Mouse (Mus musculus) limb, embryonic 13.5 days (tissue): ENCODE data around the gene Gpr37l1. TPM values are rescaled to one million over a fixed set of nuclear protein-coding genes. Genes with fewer than 3 reads are reported as not detected.

Experiments
- ATAC-seq: fragments of 200-750 bp; cut with Nextera tagmentation; 2 replicates; pipeline ENCODE4 v1.8.0; 2017; ENCODE audit warnings: low read depth, moderate number of reproducible peaks, moderate TSS enrichment; ENCODE audit not compliant: low FRiP score
- H3K27ac ChIP-seq: fragments of 300-500 bp; sonication (generic); 2 replicates; pipeline ENCODE4 v1.5.1; 2015; ENCODE audit warnings: inconsistent platforms, mild to moderate bottlenecking, moderate library complexity
- H3K27me3 ChIP-seq: fragments of 300-500 bp; sonication (generic); 2 replicates; pipeline ENCODE4 v1.6.1; 2015; ENCODE audit warnings: mild to moderate bottlenecking, inconsistent platforms
- H3K36me3 ChIP-seq: fragments of 300-500 bp; sonication (generic); 2 replicates; pipeline ENCODE4 v1.6.1; 2015; ENCODE audit warnings: inconsistent platforms, mild to moderate bottlenecking, moderate library complexity
- H3K4me1 ChIP-seq: fragments of 300-500 bp; sonication (generic); 2 replicates; pipeline ENCODE4 v1.6.1; 2015; ENCODE audit warnings: inconsistent platforms
- H3K4me2 ChIP-seq: fragments of 300-500 bp; sonication (generic); replicated peaks from 2 replicates; pipeline ENCODE4 v1.6.1; 2015; ENCODE audit warnings: inconsistent platforms, mild to moderate bottlenecking, moderate library complexity
- H3K4me3 ChIP-seq: fragments of 300-500 bp; sonication (generic); 2 replicates; pipeline ENCODE4 v1.5.1; 2015; ENCODE audit warnings: moderate library complexity, mild to moderate bottlenecking, inconsistent platforms
- H3K9ac ChIP-seq: fragments of 300-500 bp; sonication (generic); 2 replicates; pipeline ENCODE4 v1.6.1; 2015; ENCODE audit warnings: mild to moderate bottlenecking, inconsistent platforms
- H3K9me3 ChIP-seq: fragments of 300-500 bp; sonication (generic); 2 replicates; pipeline ENCODE4 v1.6.1; 2016; ENCODE audit warnings: inconsistent platforms
- WGBS: fragments of 180-500 bp; shearing (Covaris S2); methylation state at CpG from one replicate; pipeline ENCODE4 v1.1.7; 2015; 5-methylcytosine and 5-hydroxymethylcytosine counted together
- polyA plus RNA-seq: library from polyadenylated mRNA; unstranded; fragments of >200 nt; fragmentation: Nextera tagmentation; extraction: Ambion mirVana; gene quantifications from 2 replicates; pipeline ENCODE4 v1.2.1, GENCODE M21; 2015

Gpr37l1 gene
- polyA plus RNA-seq, 1 experiment from 2014 or later: 0.06 TPM

- 0 out of 2 replicates have a peak, but pooled peaks cover 3% of the 10 kb centered on the region for H3K27me3 ChIP-seq
- no peak overlapping the region for H3K27ac ChIP-seq
- WGBS: 81% methylated on average over 2 of the region's 2 CpGs
- H3K36me3 ChIP-seq: no peaks in the 10 kb centered on the region
- H3K4me3 ChIP-seq: no peak overlapping the region
- no peaks in the 10 kb centered on the region for H3K9me3 ChIP-seq
- no peak for ATAC-seq
- H3K4me1 ChIP-seq: peaks cover 20% of the 10 kb centered on the region
- H3K4me2 ChIP-seq: no peak overlapping the region
- H3K9ac ChIP-seq: no peak overlapping the region
These were observed 23.5 kb downstream of the Gpr37l1 start for GRCm38 (mm10) chr1:135143940-135144339.

DNA sequence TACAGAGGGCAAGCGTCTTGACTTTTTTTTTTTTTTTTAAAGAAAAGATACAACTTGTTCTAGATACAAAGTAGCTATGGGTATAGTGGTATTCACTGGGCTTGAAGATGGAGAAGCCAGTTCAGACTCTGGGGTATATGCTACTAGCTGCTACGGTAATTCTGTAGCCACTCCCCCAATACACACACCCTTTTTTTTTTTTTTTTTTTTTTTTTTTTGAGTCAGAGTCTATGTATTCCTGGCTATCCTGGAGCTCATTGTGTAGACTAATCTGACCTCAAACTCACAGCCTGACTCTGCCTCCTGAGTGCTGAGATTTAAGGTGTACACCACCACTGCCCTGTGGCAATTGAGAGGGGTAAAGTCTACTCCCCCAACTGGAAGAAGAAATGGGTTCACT is 25.0 kb downstream of the Gpr37l1 start:
- H3K4me1 ChIP-seq: peaks cover 6% of the 10 kb centered on the region; the same call in 1 of the 2 replicates
- no peak overlapping the region for H3K4me2 ChIP-seq
- H3K27me3 ChIP-seq: 0 out of 2 replicates have a peak, but pooled peaks cover 3% of the 10 kb centered on the region
- 83% methylated on average over 2 of the region's 2 CpGs for WGBS
- no peaks in the 10 kb centered on the region for H3K9me3 ChIP-seq
- H3K27ac ChIP-seq: no peak overlapping the region
- H3K36me3 ChIP-seq: no peaks in the 10 kb centered on the region
- no peak overlapping the region for H3K4me3 ChIP-seq
- H3K9ac ChIP-seq: no peak overlapping the region
- no peak for ATAC-seq

DNA sequence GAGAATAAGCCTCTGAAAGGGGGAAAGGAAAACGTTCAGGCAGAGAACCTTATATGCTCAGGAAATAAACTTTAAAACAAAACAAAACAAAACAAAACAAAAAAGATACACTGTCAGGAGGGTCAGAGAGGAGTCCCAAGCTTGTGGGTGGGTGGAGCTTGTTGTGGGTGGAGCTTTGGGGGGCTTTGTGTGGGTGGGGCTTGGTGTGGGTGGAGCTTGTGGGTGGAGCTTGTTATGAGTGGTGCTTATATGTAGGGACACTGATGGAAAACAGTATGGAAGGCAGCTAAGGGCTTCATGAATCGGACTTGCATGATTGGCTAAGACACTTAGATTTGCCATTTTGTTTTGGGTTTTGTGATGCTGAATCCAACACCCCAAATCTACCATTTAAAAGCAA is 27.6 kb downstream of the Gpr37l1 start:
- Histone ChIP-seq H3K4me3 (no peak overlapping the region), H3K27ac (no peak overlapping the region), H3K9me3 (no peaks in the 10 kb centered on the region), H3K27me3 (0 out of 2 replicates have a peak, but pooled peaks cover 3% of the 10 kb centered on the region), H3K9ac (no peak overlapping the region), H3K36me3 (no peaks in the 10 kb centered on the region), H3K4me1 (no peaks in the 10 kb centered on the region), H3K4me2 (no peak overlapping the region)
- 77% methylated on average over 2 of the region's 2 CpGs for WGBS
- no peak for ATAC-seq

- no peak overlapping the region for H3K9ac ChIP-seq
- no peak for ATAC-seq
- H3K9me3 ChIP-seq: no peaks in the 10 kb centered on the region
- peaks cover 3% of the 10 kb centered on the region; the same call in 1 of the 2 replicates for H3K4me1 ChIP-seq
- H3K27me3 ChIP-seq: peaks cover 3% of the 10 kb centered on the region; the same call in 1 of the 2 replicates
- no peaks in the 10 kb centered on the region for H3K36me3 ChIP-seq
- no peak overlapping the region for H3K4me2 ChIP-seq
- WGBS: 14% methylated on average over 1 of the region's 1 CpGs
- no peak overlapping the region for H3K4me3 ChIP-seq
- H3K27ac ChIP-seq: no peak overlapping the region
These were observed 31.0 kb downstream of the Gpr37l1 start for GRCm38 (mm10) chr1:135136500-135136899.

DNA sequence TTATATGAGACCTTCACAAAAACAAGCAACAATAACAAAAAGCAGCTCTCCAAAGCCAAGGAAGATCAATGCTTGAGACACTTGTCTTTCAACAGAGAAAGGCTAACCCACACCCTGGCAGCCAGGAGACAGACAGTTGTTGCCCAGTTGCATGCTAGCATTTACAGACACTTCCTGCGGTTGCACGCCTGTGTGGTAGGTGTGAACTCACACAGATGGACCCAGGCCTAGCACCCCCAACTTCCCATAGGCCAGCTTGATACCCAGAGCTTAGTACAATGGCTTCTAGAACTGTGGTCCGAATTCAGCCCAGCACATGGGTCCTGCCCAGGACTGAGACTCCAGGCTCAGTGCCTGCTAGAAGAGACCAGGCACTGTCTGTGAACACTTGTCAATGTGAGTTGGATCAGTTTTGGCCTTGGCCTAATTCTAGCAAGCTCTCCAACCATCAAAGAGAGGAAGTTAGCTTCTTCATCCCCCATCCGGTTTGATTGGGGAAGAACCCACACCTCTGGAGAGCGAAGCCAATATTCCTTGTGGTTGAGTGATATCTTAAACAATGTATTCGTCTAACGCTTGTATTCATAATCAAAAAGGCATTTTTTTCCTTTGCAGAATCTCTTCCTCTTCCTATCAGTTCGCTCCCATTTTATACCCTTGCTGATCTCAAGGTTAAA is 32.2 kb downstream of the Gpr37l1 start:
- Histone ChIP-seq H3K27me3 (peaks cover 6% of the 10 kb centered on the region; the same call in 1 of the 2 replicates), H3K9me3 (no peaks in the 10 kb centered on the region), H3K9ac (no peak overlapping the region), H3K36me3 (no peaks in the 10 kb centered on the region), H3K4me1 (peaks cover 11% of the 10 kb centered on the region), H3K4me3 (no peak overlapping the region), H3K4me2 (no peak overlapping the region), H3K27ac (no peak overlapping the region)
- no peak for ATAC-seq
- WGBS: 89% methylated on average over 8 of the region's 8 CpGs

GRCm38 (mm10) chr1:135133678-135134435 is 33.6 kb downstream of the Gpr37l1 start:
- Histone ChIP-seq H3K27ac (no peak overlapping the region), H3K9ac (no peak overlapping the region), H3K36me3 (no peaks in the 10 kb centered on the region), H3K4me1 (peaks cover 17% of the 10 kb centered on the region), H3K4me2 (no peak overlapping the region), H3K4me3 (no peak overlapping the region), H3K27me3 (peaks cover 16% of the 10 kb centered on the region), H3K9me3 (no peaks in the 10 kb centered on the region)
- no peak for ATAC-seq
- 81% methylated on average over 10 of the region's 10 CpGs for WGBS

DNA sequence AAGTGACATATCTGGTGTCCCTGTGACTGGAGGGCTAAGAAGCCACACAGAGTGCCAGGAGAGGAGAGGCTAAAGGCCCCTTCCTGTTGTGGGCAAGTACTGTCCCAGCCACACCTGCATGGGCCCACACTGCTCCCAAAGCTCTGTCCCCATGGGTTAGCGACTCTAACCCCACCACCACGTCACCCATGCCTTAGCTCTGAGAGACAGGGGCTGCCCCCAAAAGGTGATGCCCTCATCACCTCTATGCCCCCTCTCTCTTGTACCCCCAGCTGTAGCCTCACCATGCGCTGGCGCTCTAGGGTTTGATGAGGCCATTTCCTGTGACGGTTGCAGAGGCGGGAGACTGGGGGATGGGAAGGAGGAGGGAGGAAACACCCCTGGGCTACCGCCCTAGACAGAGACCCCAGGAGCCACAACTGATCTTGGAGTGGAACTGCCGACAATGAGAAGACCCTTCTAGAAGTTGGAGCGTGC is 34.5 kb downstream of the Gpr37l1 start:
- Histone ChIP-seq H3K27me3 (peaks cover 17% of the 10 kb centered on the region), H3K9ac (no peak overlapping the region), H3K27ac (no peak overlapping the region), H3K4me3 (no peak overlapping the region), H3K4me2 (no peak overlapping the region), H3K9me3 (no peaks in the 10 kb centered on the region), H3K4me1 (peaks cover 25% of the 10 kb centered on the region), H3K36me3 (no peaks in the 10 kb centered on the region)
- no peak for ATAC-seq
- 74% methylated on average over 9 of the region's 9 CpGs for WGBS

DNA sequence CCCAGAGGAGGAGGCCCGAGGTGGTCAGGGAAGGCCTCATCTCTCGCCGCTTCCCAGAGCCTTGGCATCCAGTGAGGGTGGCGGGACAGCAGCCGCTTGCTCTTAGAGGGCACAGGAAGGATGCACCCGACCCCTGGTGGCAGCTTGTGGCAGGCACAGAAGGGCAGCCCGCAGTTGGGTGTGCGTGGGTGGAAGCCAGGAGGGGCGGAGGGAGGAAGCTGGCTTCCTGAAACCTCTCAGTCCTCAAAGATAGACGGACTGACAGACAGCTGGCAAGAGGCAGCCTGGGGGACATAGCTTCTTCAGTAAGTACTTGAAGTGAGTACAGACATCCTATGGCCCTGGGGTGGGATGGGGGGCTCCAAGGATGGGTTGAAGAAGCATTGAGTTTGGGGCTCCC is 35.0 kb downstream of the Gpr37l1 start, which contains the start of gene Ptpn7:
TSS of gene Ptpn7 (plus strand) at position 228 of the 400 bp plus-strand sequence.
- Histone ChIP-seq H3K4me2 (no peak within 1 kb of the TSS), H3K27ac (no peak within 1 kb of the TSS)

DNA sequence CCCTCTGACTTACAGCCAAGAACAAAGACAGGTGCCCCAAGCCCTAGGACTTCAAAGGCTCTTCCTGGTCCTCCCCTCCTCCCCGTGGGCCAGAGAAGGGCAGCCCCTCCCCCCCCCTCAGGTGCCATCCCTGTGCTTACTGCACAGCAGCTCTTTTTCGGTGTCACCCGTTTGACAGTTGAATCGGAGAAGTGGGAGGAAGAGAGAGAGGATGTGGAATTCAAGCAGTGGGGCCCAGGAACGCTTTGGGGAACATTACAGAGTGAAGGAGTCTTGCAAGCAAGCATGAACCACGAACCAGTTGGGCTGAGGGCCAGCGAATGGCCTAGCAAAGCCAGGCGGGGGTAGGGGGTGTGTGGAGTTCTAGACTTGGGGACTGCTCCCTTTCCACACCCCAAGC is 35.9 kb downstream of the Gpr37l1 start:
- ATAC-seq: no peak
- H3K27ac ChIP-seq: no peak overlapping the region
- H3K4me2 ChIP-seq: no peak overlapping the region
- H3K9me3 ChIP-seq: no peaks in the 10 kb centered on the region
- peaks cover 17% of the 10 kb centered on the region for H3K27me3 ChIP-seq
- H3K9ac ChIP-seq: no peak overlapping the region
- H3K36me3 ChIP-seq: no peaks in the 10 kb centered on the region
- peaks cover 39% of the 10 kb centered on the region for H3K4me1 ChIP-seq
- no peak overlapping the region for H3K4me3 ChIP-seq
- 41% methylated on average over 8 of the region's 8 CpGs for WGBS

More for the DNA sequence above, 35.0 kb downstream of the Gpr37l1 start, which contains the start of gene Ptpn7:
- Histone ChIP-seq H3K4me3 (no peak within 1 kb of the TSS), H3K4me1 (peaks cover 30% of the 10 kb centered on the region), H3K27me3 (peaks cover 17% of the 10 kb centered on the region), H3K9ac (no peak within 1 kb of the TSS), H3K36me3 (no peaks in the 10 kb centered on the region), H3K9me3 (no peaks in the 10 kb centered on the region)
- ATAC-seq: no peak
- 44% methylated on average over 10 of the region's 10 CpGs for WGBS

- no peaks in the 10 kb centered on the region for H3K9me3 ChIP-seq
- H3K4me1 ChIP-seq: peaks cover 44% of the 10 kb centered on the region
- 21% methylated on average over 6 of the region's 6 CpGs for WGBS
- no peak overlapping the region for H3K9ac ChIP-seq
- no peak overlapping the region for H3K4me3 ChIP-seq
- H3K36me3 ChIP-seq: no peaks in the 10 kb centered on the region
- peaks cover 17% of the 10 kb centered on the region for H3K27me3 ChIP-seq
- no peak for ATAC-seq
- no peak overlapping the region for H3K4me2 ChIP-seq
- no peak overlapping the region for H3K27ac ChIP-seq
These were observed 36.4 kb downstream of the Gpr37l1 start for GRCm38 (mm10) chr1:135131034-135131433.

- Histone ChIP-seq H3K27ac (no peak overlapping the region), H3K4me3 (no peak overlapping the region), H3K36me3 (no peaks in the 10 kb centered on the region), H3K27me3 (peaks cover 17% of the 10 kb centered on the region), H3K4me2 (no peak overlapping the region), H3K9ac (no peak overlapping the region), H3K4me1 (peaks cover 49% of the 10 kb centered on the region), H3K9me3 (no peaks in the 10 kb centered on the region)
- ATAC-seq: no peak
- WGBS: 83% methylated on average over 2 of the region's 2 CpGs
These were observed 37.0 kb downstream of the Gpr37l1 start for GRCm38 (mm10) chr1:135130376-135131018.
